Mouse (Mus musculus): ENCODE results near the gene Olfr43. TPM values are rescaled to one million over a fixed set of nuclear protein-coding genes. Genes with fewer than 3 reads are reported as not detected.

The Olfr43 gene
- polyA plus RNA-seq, 1 experiment from 2014 or later = not detected

- Histone ChIP-seq H3K27ac (replicated peaks) (no peak overlapping the region), H3K9me3 (ENCODE audit: control insufficient read depth, low read length) (no peaks in the 10 kb centered on the region), H3K9ac (ENCODE audit: low read length) (no peak overlapping the region), H3K27me3 (ENCODE audit: control insufficient read depth, insufficient read depth, low read length) (no peaks in the 10 kb centered on the region), H3K4me2 (replicated peaks; ENCODE audit: low read depth) (no peak overlapping the region), H3K4me3 (ENCODE audit: low read depth, low read length) (no peak overlapping the region), H3K4me1 (replicated peaks; ENCODE audit: control insufficient read depth, insufficient read depth) (no peaks in the 10 kb centered on the region), H3K36me3 (ENCODE audit: control insufficient read depth, insufficient read depth, low read length) (no peaks in the 10 kb centered on the region)
- DNase-seq (ENCODE audit: low spot score) = no peak
- TF ChIP-seq CTCF (IDR thresholded peaks at IDR 0.05; ENCODE audit: low read depth) (no peak), EP300 (optimal IDR thresholded peaks at IDR 0.05) (no peak)
- no peak for ATAC-seq (ENCODE audit: low FRiP score, low TSS enrichment)
Measured at GRCm38 (mm10) chr11:74168771-74169170, 42.4 kb downstream of the Olfr43 start.

Other genes starting within 250 kb of the Olfr43 start
- gene Olfr398, start 221.0 kb downstream of the Olfr43 start, polyA plus RNA-seq (2015; fragmentation: Nextera tagmentation; extraction: Ambion mirVana) = 0.01 TPM in 1 of 2 replicates, not detected in the other
- not detected in 2 replicates for gene Olfr139, start 154.8 kb downstream of the Olfr43 start, polyA plus RNA-seq (2015; fragmentation: Nextera tagmentation; extraction: Ambion mirVana)
- not detected in 2 replicates for gene Olfr399, start 154.8 kb downstream of the Olfr43 start, polyA plus RNA-seq (2015; fragmentation: Nextera tagmentation; extraction: Ambion mirVana)
- gene Zfp616, start 141.4 kb downstream of the Olfr43 start, polyA plus RNA-seq (2015; fragmentation: Nextera tagmentation; extraction: Ambion mirVana) = not detected in 2 replicates
- gene Olfr401, start 97.7 kb downstream of the Olfr43 start, polyA plus RNA-seq (2015; fragmentation: Nextera tagmentation; extraction: Ambion mirVana) = not detected in 2 replicates
- gene Olfr402, start 57.9 kb downstream of the Olfr43 start, polyA plus RNA-seq (2015; fragmentation: Nextera tagmentation; extraction: Ambion mirVana) = not detected in 2 replicates
- not detected in 2 replicates for gene Olfr403, start 25.1 kb downstream of the Olfr43 start, polyA plus RNA-seq (2015; fragmentation: Nextera tagmentation; extraction: Ambion mirVana)
- not detected in 2 replicates for gene Olfr406, start 48.4 kb upstream of the Olfr43 start, polyA plus RNA-seq (2015; fragmentation: Nextera tagmentation; extraction: Ambion mirVana)
- not detected in 2 replicates for gene Olfr59, start 72.4 kb upstream of the Olfr43 start, polyA plus RNA-seq (2015; fragmentation: Nextera tagmentation; extraction: Ambion mirVana)
- gene Olfr410, start 126.7 kb upstream of the Olfr43 start, polyA plus RNA-seq (2015; fragmentation: Nextera tagmentation; extraction: Ambion mirVana) = not detected in 2 replicates
- not detected in 2 replicates for gene Olfr411, start 141.3 kb upstream of the Olfr43 start, polyA plus RNA-seq (2015; fragmentation: Nextera tagmentation; extraction: Ambion mirVana)
- not detected in 2 replicates for gene Olfr412, start 150.7 kb upstream of the Olfr43 start, polyA plus RNA-seq (2015; fragmentation: Nextera tagmentation; extraction: Ambion mirVana)

Measured in stomach, postnatal 0 days (tissue).